Mouse (Mus musculus) cerebellum, adult (tissue): ENCODE measurements around the gene Dennd6b.

Experiments used
- ATAC-seq: cut with Nextera tagmentation; 2 replicates; pipeline ENCODE4 v1.9.2; 2017; ENCODE audit warnings: mild to moderate bottlenecking, moderate library complexity, mixed read lengths; ENCODE audit not compliant: insufficient number of reproducible peaks, low FRiP score, low TSS enrichment

Dennd6b gene

GRCm38 (mm10) chr15:89138046-89138405 lies 58.3 kb downstream of the Dennd6b start:
- ATAC-seq: no peak

- no peak for ATAC-seq
These were observed 58.8 kb downstream of the Dennd6b start for GRCm38 (mm10) chr15:89137378-89138045.

- no peak for ATAC-seq
These were observed 59.7 kb downstream of the Dennd6b start for GRCm38 (mm10) chr15:89136461-89137155.
